Mouse (Mus musculus) skeletal muscle tissue, postnatal 0 days (tissue): Measurements from ENCODE around the gene Slc35f2. TPM values are rescaled to one million over a fixed set of nuclear protein-coding genes. Genes with fewer than 3 reads are reported as not detected.

ENCODE experiments used
- polyA plus RNA-seq: library from polyadenylated mRNA; unstranded; fragments of >200 nt; fragmentation: Nextera tagmentation; extraction: Ambion mirVana; gene quantifications from 2 replicates; pipeline ENCODE4 v1.2.1, GENCODE M21; 2015

The Slc35f2 gene
- 0.12 TPM in 1 of 2 replicates, not detected in the other for polyA plus RNA-seq

GRCm38 (mm10) chr9:53771344-53772021, at the start of gene Slc35f2:
Slc35f2 (plus strand) TSS chr9:53771538.

DNA sequence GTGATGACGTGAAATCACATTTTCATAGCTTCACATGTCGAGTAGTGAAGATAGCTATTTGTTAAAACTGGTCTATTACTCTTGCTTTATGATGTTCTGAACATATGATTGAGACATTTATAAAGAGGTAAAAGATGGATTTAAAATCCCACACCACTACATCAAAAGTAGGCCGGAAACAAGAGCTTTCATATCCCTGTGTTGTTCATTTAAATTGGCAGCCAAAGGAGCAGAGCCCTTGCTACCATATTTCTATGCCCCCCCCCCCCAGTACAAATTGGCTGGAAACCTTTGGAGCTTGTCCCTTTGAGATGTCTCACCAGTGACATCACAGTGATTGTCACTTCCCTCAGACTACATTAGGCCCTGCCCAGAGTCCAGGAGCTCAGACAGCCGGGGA, 78.5 kb downstream of the Slc35f2 start, which contains the start of gene Sln:
Gene Sln, plus strand, starts transcription at position 301 of the 400 bp plus-strand sequence.

Other genes with a start within 250 kb of the Slc35f2 start
- gene Atm, start 234.8 kb upstream of the Slc35f2 start, polyA plus RNA-seq: 3.4 TPM in 2 replicates
- 5.1 and 5.2 TPM in 2 replicates for gene Npat, start 234.5 kb upstream of the Slc35f2 start, polyA plus RNA-seq
- gene Acat1, start 161.2 kb upstream of the Slc35f2 start, polyA plus RNA-seq: 198 and 215 TPM in 2 replicates
- gene Cul5, start 101.5 kb upstream of the Slc35f2 start, polyA plus RNA-seq: 26.8 and 26.9 TPM in 2 replicates
- gene Rab39, start 65.3 kb upstream of the Slc35f2 start, polyA plus RNA-seq: 0.15 TPM in 2 replicates
- gene Sln, start 78.6 kb downstream of the Slc35f2 start, polyA plus RNA-seq: 1,790 and 2,883 TPM in 2 replicates
- 0.09 and 0.12 TPM in 2 replicates for gene Elmod1, start 203.8 kb downstream of the Slc35f2 start, polyA plus RNA-seq